Mouse (Mus musculus) midbrain, embryonic 15.5 days (tissue): ENCODE data around the gene Bcor. TPM values are rescaled to one million over a fixed set of nuclear protein-coding genes. Genes with fewer than 3 reads are reported as not detected.

ENCODE experiments used
- ATAC-seq: fragments of 200-750 bp; cut with Nextera tagmentation; replicated peaks from 2 replicates; pipeline ENCODE4 v1.8.0; 2017; ENCODE audit warnings: moderate TSS enrichment
- H3K27ac ChIP-seq: fragments of 300-500 bp; sonication (generic); 2 replicates; pipeline ENCODE4 v1.5.1; 2015; ENCODE audit warnings: mild to moderate bottlenecking, inconsistent platforms
- H3K27me3 ChIP-seq: fragments of 300-500 bp; sonication (generic); replicated peaks from 2 replicates; pipeline ENCODE4 v1.6.1; 2015; ENCODE audit warnings: inconsistent platforms
- H3K36me3 ChIP-seq: fragments of 300-500 bp; sonication (generic); replicated peaks from 2 replicates; pipeline ENCODE4 v1.6.1; 2015; ENCODE audit warnings: inconsistent platforms
- H3K4me1 ChIP-seq: fragments of 300-500 bp; sonication (generic); 2 replicates; pipeline ENCODE4 v1.6.1; 2015; ENCODE audit warnings: inconsistent platforms
- H3K4me2 ChIP-seq: fragments of 300-500 bp; sonication (generic); 2 replicates; pipeline ENCODE4 v1.6.1; 2015; ENCODE audit warnings: inconsistent platforms, mild to moderate bottlenecking, moderate library complexity
- H3K4me3 ChIP-seq: fragments of 300-500 bp; sonication (generic); 2 replicates; pipeline ENCODE4 v1.5.1; 2015; ENCODE audit warnings: mild to moderate bottlenecking, inconsistent platforms
- H3K9ac ChIP-seq: fragments of 300-500 bp; sonication (generic); 2 replicates; pipeline ENCODE4 v1.6.1; 2015; ENCODE audit warnings: mild to moderate bottlenecking, inconsistent platforms
- H3K9me3 ChIP-seq: fragments of 300-500 bp; sonication (generic); 2 replicates; pipeline ENCODE4 v1.6.1; 2016; ENCODE audit warnings: inconsistent platforms
- WGBS: fragments of 180-500 bp; shearing (Covaris S2); methylation state at CpG from one replicate; pipeline ENCODE4 v1.1.7; 2015; ENCODE audit warnings: mixed read lengths; 5-methylcytosine and 5-hydroxymethylcytosine counted together
- polyA plus RNA-seq: library from polyadenylated mRNA; unstranded; fragments of >200 nt; fragmentation: Nextera tagmentation; extraction: Ambion mirVana; gene quantifications from 2 replicates; pipeline ENCODE4 v1.2.1, GENCODE M21; 2015

Bcor gene
- polyA plus RNA-seq, 1 experiment from 2014 or later: 18.4 TPM

GRCm38 (mm10) chrX:12110518-12110917 lies 49.6 kb downstream of the Bcor start:
- no peak overlapping the region for H3K4me3 ChIP-seq
- H3K4me1 ChIP-seq: no peaks in the 10 kb centered on the region
- no peak overlapping the region for H3K4me2 ChIP-seq
- no peaks in the 10 kb centered on the region for H3K36me3 ChIP-seq
- H3K9me3 ChIP-seq: no peaks in the 10 kb centered on the region
- H3K27ac ChIP-seq: no peak overlapping the region
- H3K9ac ChIP-seq: no peak overlapping the region
- no peaks in the 10 kb centered on the region for H3K27me3 ChIP-seq
- ATAC-seq: no peak
- 86% methylated on average over 6 of the region's 6 CpGs for WGBS

GRCm38 (mm10) chrX:12105358-12105757 lies 54.8 kb downstream of the Bcor start:
- H3K4me3 ChIP-seq: no peak overlapping the region
- no peaks in the 10 kb centered on the region for H3K27me3 ChIP-seq
- no peak overlapping the region for H3K4me2 ChIP-seq
- 82% methylated on average over 7 of the region's 7 CpGs for WGBS
- no peak for ATAC-seq
- no peaks in the 10 kb centered on the region for H3K36me3 ChIP-seq
- no peak overlapping the region for H3K9ac ChIP-seq
- no peak overlapping the region for H3K27ac ChIP-seq
- no peaks in the 10 kb centered on the region for H3K9me3 ChIP-seq
- no peaks in the 10 kb centered on the region for H3K4me1 ChIP-seq

- ATAC-seq: no peak
- H3K27me3 ChIP-seq: peaks cover 7% of the 10 kb centered on the region; the same call in 1 of the 2 replicates
- H3K4me1 ChIP-seq: peaks cover under 1% of the 10 kb centered on the region; the same call in 1 of the 2 replicates
- no peak overlapping the region for H3K4me2 ChIP-seq
- 75% methylated on average over 12 of the region's 12 CpGs for WGBS
- no peaks in the 10 kb centered on the region for H3K36me3 ChIP-seq
- H3K4me3 ChIP-seq: no peak overlapping the region
- H3K9me3 ChIP-seq: no peaks in the 10 kb centered on the region
- H3K9ac ChIP-seq: no peak overlapping the region
- no peak overlapping the region for H3K27ac ChIP-seq
These were observed 63.2 kb downstream of the Bcor start for GRCm38 (mm10) chrX:12096783-12097526.

- WGBS: 87% methylated on average over 4 of the region's 4 CpGs
- ATAC-seq: no peak
- Histone ChIP-seq H3K36me3 (no peaks in the 10 kb centered on the region), H3K4me1 (peaks cover 29% of the 10 kb centered on the region), H3K27ac (no peak overlapping the region), H3K27me3 (peaks cover 20% of the 10 kb centered on the region), H3K9me3 (no peaks in the 10 kb centered on the region), H3K4me3 (no peak overlapping the region), H3K9ac (no peak overlapping the region), H3K4me2 (no peak overlapping the region)
These were observed 66.8 kb downstream of the Bcor start for GRCm38 (mm10) chrX:12093371-12093770.

GRCm38 (mm10) chrX:12091431-12092061 lies 68.6 kb downstream of the Bcor start:
- H3K9ac ChIP-seq: peak overlapping the region; percentile 51
- peak overlapping the region; percentile 45 for H3K4me3 ChIP-seq
- no peaks in the 10 kb centered on the region for H3K9me3 ChIP-seq
- H3K4me2 ChIP-seq: peak overlapping the region; percentile 92
- no peaks in the 10 kb centered on the region for H3K36me3 ChIP-seq
- ATAC-seq: no peak; the same call in 1 of the 2 replicates
- peak overlapping the region; percentile 93 for H3K27ac ChIP-seq
- peaks cover 25% of the 10 kb centered on the region for H3K27me3 ChIP-seq
- WGBS: 3% methylated on average over 44 of the region's 56 CpGs
- peaks cover 39% of the 10 kb centered on the region for H3K4me1 ChIP-seq

GRCm38 (mm10) chrX:12090871-12091404 lies 69.2 kb downstream of the Bcor start:
- peak overlapping the region; percentile 92 for H3K4me2 ChIP-seq
- H3K9ac ChIP-seq: peak overlapping the region; percentile 37
- no peaks in the 10 kb centered on the region for H3K36me3 ChIP-seq
- ATAC-seq: peak; percentile 19
- H3K4me1 ChIP-seq: peaks cover 40% of the 10 kb centered on the region
- H3K4me3 ChIP-seq: peak overlapping the region; percentile 45
- under 1% methylated on average over 43 of the region's 47 CpGs for WGBS
- no peaks in the 10 kb centered on the region for H3K9me3 ChIP-seq
- peaks cover 30% of the 10 kb centered on the region for H3K27me3 ChIP-seq
- peak overlapping the region; percentile 93 for H3K27ac ChIP-seq

- Histone ChIP-seq H3K9me3 (no peaks in the 10 kb centered on the region), H3K9ac (peak overlapping the region; percentile 37; the same call in 1 of the 2 replicates), H3K4me2 (peak overlapping the region; percentile 92), H3K4me3 (peak overlapping the region; percentile 45), H3K27ac (peak overlapping the region; percentile 93), H3K4me1 (peaks cover 45% of the 10 kb centered on the region), H3K27me3 (peaks cover 30% of the 10 kb centered on the region), H3K36me3 (no peaks in the 10 kb centered on the region)
- ATAC-seq: 0 out of 2 replicates have a peak, but pooled peaks have one; percentile 3
- 7% methylated on average over 37 of the region's 37 CpGs for WGBS
These were observed 69.8 kb downstream of the Bcor start for GRCm38 (mm10) chrX:12090151-12090870.

- 4% methylated on average over 51 of the region's 52 CpGs for WGBS
- peak overlapping the region; percentile 13 for H3K4me3 ChIP-seq
- H3K27me3 ChIP-seq: peaks cover 34% of the 10 kb centered on the region
- H3K36me3 ChIP-seq: no peaks in the 10 kb centered on the region
- H3K27ac ChIP-seq: peak overlapping the region; percentile 93
- H3K9ac ChIP-seq: no peak overlapping the region
- peak; percentile 16 for ATAC-seq
- H3K9me3 ChIP-seq: no peaks in the 10 kb centered on the region
- H3K4me1 ChIP-seq: peaks cover 50% of the 10 kb centered on the region
- H3K4me2 ChIP-seq: peak overlapping the region; percentile 92
These were observed 70.6 kb downstream of the Bcor start for GRCm38 (mm10) chrX:12089353-12090081.

GRCm38 (mm10) chrX:12089027-12089340 lies 71.2 kb downstream of the Bcor start:
- Histone ChIP-seq H3K4me3 (peak overlapping the region; percentile 44), H3K4me1 (peaks cover 50% of the 10 kb centered on the region)

GRCm38 (mm10) chrX:12088301-12089026 lies 71.7 kb downstream of the Bcor start:
- Histone ChIP-seq H3K36me3 (no peaks in the 10 kb centered on the region), H3K4me1 (peaks cover 50% of the 10 kb centered on the region), H3K9ac (peak overlapping the region; percentile 57), H3K4me3 (peak overlapping the region; percentile 44), H3K27ac (peak overlapping the region; percentile 93), H3K4me2 (peak overlapping the region; percentile 92), H3K9me3 (no peaks in the 10 kb centered on the region), H3K27me3 (peaks cover 41% of the 10 kb centered on the region)
- WGBS: 1% methylated on average over 66 of the region's 72 CpGs
- peak; percentile 68 for ATAC-seq

More at GRCm38 (mm10) chrX:12089027-12089340, 71.2 kb downstream of the Bcor start:
- Histone ChIP-seq H3K36me3 (no peaks in the 10 kb centered on the region), H3K4me2 (peak overlapping the region; percentile 92), H3K27me3 (peaks cover 36% of the 10 kb centered on the region), H3K27ac (peak overlapping the region; percentile 93), H3K9me3 (no peaks in the 10 kb centered on the region), H3K9ac (no peak overlapping the region)
- ATAC-seq: peak; percentile 4; the same call in 1 of the 2 replicates
- WGBS: 4% methylated on average over 10 of the region's 13 CpGs
